Mouse (Mus musculus): Measurements from ENCODE around the gene Matn1.

Matn1 gene

DNA sequence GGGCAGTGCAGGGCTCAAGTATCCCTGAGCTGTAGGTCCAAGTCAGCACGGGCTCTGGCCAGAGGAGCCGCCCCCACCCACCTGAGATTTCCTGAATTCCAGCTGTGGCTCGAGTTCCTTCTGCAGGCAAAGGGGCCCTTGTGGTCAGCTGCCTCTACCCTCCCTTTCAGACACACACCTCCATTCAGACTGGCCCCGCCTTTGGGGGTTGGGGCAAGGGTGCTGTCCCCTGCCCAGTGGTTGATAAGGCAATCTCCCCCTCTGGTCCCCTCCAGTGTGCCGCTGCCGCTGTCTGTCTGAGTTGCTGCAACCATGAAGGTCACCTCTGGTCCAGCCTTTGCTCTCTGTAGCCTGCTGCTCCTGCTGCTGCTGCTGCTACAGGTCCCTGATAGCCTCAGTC lies at the start of gene Matn1:
Gene Matn1, plus strand, starts transcription at position 274 of the 400 bp plus-strand sequence.
- DNase-seq (ENCODE audit: low read depth, low spot score) = no peak

- DNase-seq (ENCODE audit: low read depth, low spot score) = no peak
Measured at GRCm38 (mm10) chr4:130895701-130896100, 48.5 kb upstream of the Matn1 start.

DNA sequence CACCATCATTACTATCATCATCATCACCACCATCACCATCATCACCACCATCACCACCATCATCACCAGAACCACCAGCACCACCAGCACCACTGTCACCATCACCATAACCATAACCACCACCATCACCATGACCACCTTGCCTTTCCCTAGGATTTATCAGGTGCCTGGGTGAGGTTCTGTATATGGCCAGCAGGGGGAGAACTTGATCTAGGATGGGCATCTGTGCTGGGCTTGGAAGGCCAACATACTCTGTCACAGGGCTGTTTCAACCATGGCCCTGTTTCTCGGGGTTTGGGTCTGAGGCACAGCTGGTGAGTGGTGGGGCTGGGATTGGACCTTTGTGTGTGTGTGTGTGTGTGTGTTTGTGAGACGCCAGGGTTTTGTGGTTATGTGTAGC lies 47.8 kb upstream of the Matn1 start:
- DNase-seq (ENCODE audit: low read depth, low spot score) = no peak

DNA sequence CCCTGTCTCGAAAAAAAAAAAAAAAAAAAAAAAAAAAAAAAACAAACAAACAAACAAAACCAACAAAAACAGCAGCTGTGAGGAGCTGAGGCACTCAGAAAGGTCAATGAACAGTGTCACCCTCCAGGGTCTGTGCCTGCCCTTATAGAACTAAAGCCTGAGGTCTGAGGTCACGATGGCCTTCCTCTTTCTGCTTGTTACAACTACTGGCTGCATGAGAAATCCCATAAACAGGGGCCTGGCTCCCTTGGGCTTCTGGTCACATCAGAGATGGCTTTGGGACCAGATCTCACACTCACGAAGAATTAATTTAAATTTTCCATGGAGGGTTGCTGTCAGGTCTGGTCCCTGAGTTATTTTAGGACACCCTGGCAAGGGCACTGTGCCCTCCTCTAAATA lies 44.8 kb upstream of the Matn1 start:
- no peak for DNase-seq (ENCODE audit: low read depth, low spot score)

GRCm38 (mm10) chr4:130899782-130900427 lies 44.3 kb upstream of the Matn1 start:
- no peak for DNase-seq (ENCODE audit: low read depth, low spot score)

- no peak for DNase-seq (ENCODE audit: low read depth, low spot score)
Measured at GRCm38 (mm10) chr4:130900746-130901145, 43.4 kb upstream of the Matn1 start.

- DNase-seq (ENCODE audit: low read depth, low spot score) = no peak
Measured at GRCm38 (mm10) chr4:130902289-130902781, 41.9 kb upstream of the Matn1 start.

GRCm38 (mm10) chr4:130905025-130905424 lies 39.2 kb upstream of the Matn1 start:
- DNase-seq (ENCODE audit: low read depth, low spot score) = no peak

DNA sequence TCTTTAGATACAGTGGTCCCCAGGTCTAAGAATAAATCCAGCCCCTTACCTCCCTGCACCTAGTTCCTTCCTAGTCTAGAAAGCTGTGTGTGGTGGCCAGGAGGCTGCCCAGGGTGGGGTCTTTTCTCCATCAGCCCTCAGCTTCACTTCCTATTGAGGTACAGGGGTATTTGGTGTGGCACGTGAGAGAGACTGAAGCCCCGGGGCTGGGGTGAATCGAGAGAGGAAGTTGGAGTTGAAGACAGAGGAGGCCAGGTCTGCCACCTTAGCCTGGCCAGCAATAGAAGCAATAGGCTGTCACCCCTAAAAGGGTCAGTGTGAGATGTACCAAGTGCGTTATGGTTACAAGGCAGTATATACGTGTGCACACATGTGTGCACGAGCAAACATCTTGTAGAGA lies 38.3 kb upstream of the Matn1 start:
- no peak for DNase-seq (ENCODE audit: low read depth, low spot score)

- DNase-seq (ENCODE audit: low read depth, low spot score) = no peak
Measured at GRCm38 (mm10) chr4:130906296-130906695, 37.9 kb upstream of the Matn1 start.

- DNase-seq (ENCODE audit: low read depth, low spot score) = no peak
Measured at GRCm38 (mm10) chr4:130907200-130908069, 36.8 kb upstream of the Matn1 start.

DNA sequence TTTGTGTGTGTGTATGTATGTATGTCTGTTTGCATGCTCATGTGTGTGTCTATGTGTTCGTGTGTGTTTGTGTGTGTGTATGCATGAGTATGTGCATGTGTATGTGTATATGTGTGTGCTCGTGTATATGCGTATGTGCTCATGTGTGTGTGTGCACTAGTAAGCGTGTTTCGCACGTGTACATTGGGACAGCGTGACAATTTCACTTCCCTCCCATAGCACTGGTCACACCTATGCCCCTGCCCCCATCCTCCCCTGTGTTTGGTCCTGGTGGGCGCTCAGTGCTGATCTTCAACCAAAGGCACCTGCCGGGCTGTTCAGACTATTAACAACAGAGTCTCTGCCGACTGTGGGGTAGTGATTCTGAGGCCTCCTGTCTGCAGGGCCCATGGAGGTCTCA lies 36.1 kb upstream of the Matn1 start:
- DNase-seq (ENCODE audit: low read depth, low spot score) = no peak

- peak; percentile 73 for DNase-seq (ENCODE audit: low read depth, low spot score)
Measured at GRCm38 (mm10) chr4:130909167-130909874, 34.9 kb upstream of the Matn1 start.

GRCm38 (mm10) chr4:130910666-130911065 lies 33.5 kb upstream of the Matn1 start:
- no peak for DNase-seq (ENCODE audit: low read depth, low spot score)

- DNase-seq (ENCODE audit: low read depth, low spot score) = no peak
Measured at GRCm38 (mm10) chr4:130912626-130913025, 31.6 kb upstream of the Matn1 start.

DNA sequence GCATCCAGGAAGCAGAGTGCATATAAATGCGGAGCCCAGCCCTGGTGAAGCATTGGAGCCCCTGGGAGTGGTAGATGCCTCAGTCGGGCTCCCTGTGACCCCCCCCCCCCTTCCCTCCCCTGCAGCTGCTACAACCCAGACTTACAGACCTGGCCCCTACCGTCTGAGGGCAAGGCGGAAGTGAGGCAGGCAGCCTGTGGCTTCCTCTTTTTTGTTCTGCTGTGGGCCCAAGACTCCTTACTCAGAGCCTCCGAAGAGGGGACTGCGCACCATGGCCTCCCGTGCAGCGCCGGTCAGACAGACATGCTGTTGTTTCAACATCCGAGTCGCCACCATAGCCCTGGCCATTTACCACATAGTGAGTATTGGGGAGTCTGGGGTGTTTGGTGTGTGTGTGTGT lies 31.1 kb upstream of the Matn1 start, which contains the start of gene Laptm5:
Gene Laptm5, plus strand, starts transcription at position 49 of the 400 bp plus-strand sequence.
- DNase-seq (ENCODE audit: low read depth, low spot score) = no peak

DNA sequence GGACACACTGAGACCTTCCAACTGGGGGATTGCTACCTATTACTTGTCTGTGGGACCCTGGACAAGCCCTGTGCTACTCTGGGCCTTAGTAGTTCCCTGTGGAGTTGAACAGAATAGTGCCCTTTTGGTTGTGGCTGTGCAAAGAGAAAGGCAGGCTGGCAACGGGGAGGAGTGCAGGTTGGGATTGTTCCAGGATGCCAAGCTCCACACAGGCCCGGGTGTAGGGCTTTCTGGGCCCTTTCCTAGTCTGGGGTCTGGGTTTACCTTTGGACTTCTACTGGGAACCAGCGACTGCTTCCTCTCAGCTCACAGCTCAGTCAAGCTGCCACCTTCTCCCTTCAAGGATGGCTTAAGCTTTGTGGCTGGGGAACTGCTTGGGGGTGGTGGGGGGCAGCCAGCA lies 30.7 kb upstream of the Matn1 start:
- no peak for DNase-seq (ENCODE audit: low read depth, low spot score)

DNA sequence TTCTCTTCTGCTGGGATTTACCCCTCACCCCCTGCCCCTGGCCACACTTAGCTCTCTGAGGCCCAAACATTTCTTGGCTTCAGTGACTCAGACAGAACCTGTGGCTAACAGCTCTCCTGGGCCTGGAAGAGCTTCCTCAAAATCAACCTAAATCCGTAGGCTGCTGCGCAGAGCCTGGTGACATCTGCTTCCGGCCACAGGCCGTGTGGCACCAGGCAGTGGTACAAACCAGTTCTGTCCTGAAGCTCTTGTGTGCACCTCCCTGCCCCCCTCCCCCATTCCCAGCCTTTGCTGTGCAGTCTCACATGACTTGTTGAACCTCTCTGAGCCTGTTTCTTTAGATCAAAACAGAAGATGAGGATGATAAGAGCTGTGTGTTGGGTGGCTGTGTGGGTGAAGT lies 30.2 kb upstream of the Matn1 start:
- peak; percentile 38 for DNase-seq (ENCODE audit: low read depth, low spot score)

DNA sequence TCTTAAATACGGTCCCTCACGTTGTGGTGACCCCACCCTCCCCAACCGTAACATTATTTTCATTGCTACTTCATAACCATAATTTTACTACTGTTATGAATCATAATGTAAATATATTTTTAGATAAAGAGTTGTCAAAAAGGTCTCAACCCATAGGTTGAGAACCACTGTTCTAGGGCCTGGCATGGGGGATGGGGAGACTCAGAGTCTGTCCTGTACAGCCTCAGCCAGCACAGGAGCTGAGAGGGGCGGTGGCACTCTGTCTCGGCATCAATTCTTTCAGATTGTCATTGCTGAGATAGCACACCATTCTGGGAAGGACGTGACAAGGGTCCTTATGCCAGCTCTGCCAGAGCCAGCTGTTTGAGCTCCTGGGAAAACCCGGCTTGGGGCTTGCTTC lies 29.7 kb upstream of the Matn1 start:
- DNase-seq (ENCODE audit: low read depth, low spot score) = no peak

DNA sequence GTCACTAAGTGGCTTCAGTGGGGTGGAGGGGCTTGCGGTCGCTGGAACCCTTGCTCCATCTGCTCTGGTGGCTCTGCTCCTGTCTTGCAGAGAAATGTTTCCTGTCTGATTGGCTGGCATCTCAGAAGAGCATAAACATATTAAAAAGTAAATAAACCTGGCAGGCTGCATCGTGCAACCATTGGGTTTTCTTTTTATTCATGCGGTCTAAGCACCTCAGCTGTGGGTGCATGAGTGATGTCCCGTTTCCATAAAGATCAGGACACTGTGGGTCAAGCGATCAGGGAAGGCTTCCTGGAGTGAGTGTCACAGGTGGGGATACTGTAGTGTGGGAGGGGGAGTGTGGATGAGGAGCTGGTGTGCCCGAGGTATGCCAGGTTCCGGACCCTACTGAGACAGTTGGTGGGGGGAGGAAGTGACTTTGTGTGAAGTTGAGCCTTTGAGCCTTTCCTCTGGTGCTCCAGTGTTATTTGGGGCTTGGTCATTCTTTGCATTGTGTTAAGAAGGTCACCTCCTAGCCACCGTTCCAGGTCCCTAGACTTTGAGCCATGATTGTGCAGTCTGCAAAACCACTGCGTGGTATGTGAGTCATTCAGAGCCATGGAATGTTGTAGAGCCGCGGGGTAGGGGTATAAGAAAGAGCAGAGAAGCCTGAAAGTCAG lies 29.0 kb upstream of the Matn1 start:
- DNase-seq (ENCODE audit: low read depth, low spot score) = no peak

DNA sequence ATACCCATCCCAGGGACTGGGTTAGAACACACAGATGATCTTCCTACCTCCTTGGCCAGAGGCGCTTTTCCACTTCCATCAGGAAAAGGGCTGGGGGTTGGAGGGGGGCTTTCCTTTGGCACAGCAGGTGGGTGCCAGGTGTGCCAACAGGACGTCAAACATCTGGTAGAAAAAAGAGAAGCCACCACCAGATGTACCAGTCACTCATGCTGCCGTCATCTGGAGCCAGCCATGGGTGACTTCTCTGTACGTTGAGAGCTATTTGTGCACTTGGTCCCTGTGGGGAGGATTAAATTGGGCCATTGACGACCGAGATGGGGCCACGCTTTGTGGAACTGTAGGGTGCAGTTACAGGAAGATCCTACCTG lies 28.5 kb upstream of the Matn1 start:
- DNase-seq (ENCODE audit: low read depth, low spot score) = no peak

- no peak for DNase-seq (ENCODE audit: low read depth, low spot score)
Measured at GRCm38 (mm10) chr4:130916639-130917038, 27.5 kb upstream of the Matn1 start.

Measured in telencephalon, adult 2 months (tissue).